Mouse (Mus musculus) kidney, adult 2 months (tissue): ENCODE measurements around the gene Stk38l. TPM values are rescaled to one million over a fixed set of nuclear protein-coding genes. Genes with fewer than 3 reads are reported as not detected.
A peak's percentile ranks its signal among the peaks of the same experiment; 100 is the strongest.

Experiments used
- DNase-seq: peaks from one replicate; pipeline ENCODE4 v3.0.0; 2021
- H3K27ac ChIP-seq: fragments of 200-500 bp; 2 replicates; pipeline ENCODE4 v1.5.1; 2012; ENCODE audit warnings: low read depth, low read length, control low read depth, inconsistent platforms; ENCODE audit not compliant: insufficient read depth
- H3K27me3 ChIP-seq: fragments of 200-500 bp; replicated peaks from 2 replicates; pipeline ENCODE4 v1.6.1; 2012; ENCODE audit warnings: mild to moderate bottlenecking, moderate library complexity, low read length, inconsistent platforms; ENCODE audit not compliant: control insufficient read depth, insufficient read depth
- H3K36me3 ChIP-seq: fragments of 200-500 bp; 2 replicates; pipeline ENCODE4 v1.6.1; 2012; ENCODE audit warnings: mild to moderate bottlenecking, moderate library complexity, low read length, inconsistent platforms; ENCODE audit not compliant: control insufficient read depth, insufficient read depth
- H3K4me1 ChIP-seq: fragments of 200-500 bp; 2 replicates; pipeline ENCODE4 v1.6.1; 2011; ENCODE audit warnings: low read length; ENCODE audit not compliant: control insufficient read depth, insufficient read depth
- H3K4me3 ChIP-seq: fragments of 200-500 bp; 2 replicates; pipeline ENCODE4 v1.5.1; 2011; ENCODE audit warnings: mild to moderate bottlenecking, low read depth, low read length, control low read depth; ENCODE audit not compliant: insufficient read depth
- CTCF ChIP-seq: fragments of 200-500 bp; conservative IDR thresholded peaks from 2 replicates; pipeline ENCODE4 v1.5.1; 2011; ENCODE audit warnings: low read depth, mild to moderate bottlenecking, control low read depth, low read length, moderate library complexity, mixed read lengths; ENCODE audit not compliant: insufficient read depth, insufficient read length
- POLR2A ChIP-seq: fragments of 200-500 bp; IDR thresholded peaks from one replicate; pipeline ENCODE4 v1.6.1; 2011; ENCODE audit warnings: low read depth, low read length, control low read depth
- WGBS: fragments of 180-500 bp; shearing (Covaris S2); methylation state at CpG from one replicate; pipeline ENCODE4 v1.1.7; 2018; 5-methylcytosine and 5-hydroxymethylcytosine counted together
- polyA plus RNA-seq: library from polyadenylated mRNA; depleted of rRNA; stranded (reverse); fragments of >200 nt; gene quantifications from 2 replicates; pipeline ENCODE4 v1.2.3, GENCODE M21; 2012; rRNA removed

The Stk38l gene
- 3.9 and 4.3 TPM in 2 replicates for polyA plus RNA-seq

DNA sequence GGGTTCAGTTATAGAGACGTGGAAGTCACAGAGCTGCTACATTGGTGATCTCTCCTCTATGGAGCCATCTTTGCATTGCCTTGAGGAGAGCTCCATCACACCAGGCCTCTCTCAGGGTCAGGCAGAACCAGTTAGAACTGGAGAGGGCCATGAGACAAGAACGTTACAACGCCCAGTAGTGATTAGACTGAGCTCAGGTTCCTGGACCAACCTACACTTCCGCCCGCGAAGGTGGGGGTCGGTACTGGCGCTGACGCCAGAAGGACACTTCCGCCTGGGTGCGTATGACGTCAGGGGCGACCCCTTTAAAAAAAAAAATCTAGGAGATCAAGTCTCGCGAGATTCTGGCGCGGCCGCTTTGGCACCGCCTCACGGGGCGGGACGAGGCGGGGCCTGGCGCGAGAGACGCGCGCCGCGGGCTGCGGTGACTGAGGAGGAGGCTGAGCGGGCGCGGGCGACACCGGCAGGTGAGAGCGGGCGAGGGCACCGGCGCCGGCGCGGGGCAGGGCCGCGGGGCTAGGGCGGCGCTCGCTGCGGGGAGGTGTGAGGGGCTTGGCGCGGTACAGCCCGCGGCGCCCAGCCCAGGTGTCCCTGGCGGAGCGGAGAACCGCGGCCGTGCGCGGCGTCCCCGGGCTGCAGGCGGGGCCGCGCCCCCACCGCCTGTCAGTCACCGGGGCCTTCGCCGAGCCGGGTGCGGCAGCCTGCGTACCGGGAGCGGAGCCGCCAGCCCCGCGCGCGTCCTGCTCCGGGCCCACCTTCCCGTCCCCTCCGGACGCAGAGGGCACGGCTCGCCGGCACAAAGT, at the start of gene Stk38l:
Gene Stk38l (plus strand): TSS at position 415 of the 803 bp plus-strand sequence.
- DNase-seq = peak; percentile 96
- H3K27me3 ChIP-seq = no peaks in the 10 kb centered on the region
- H3K36me3 ChIP-seq = no peaks in the 10 kb centered on the region
- 2% methylated on average over 87 of the region's 87 CpGs for WGBS
- peak within 1 kb of the TSS; percentile 94 for H3K4me3 ChIP-seq
- peaks cover 11% of the 10 kb centered on the region; the same call in 1 of the 2 replicates for H3K4me1 ChIP-seq
- H3K27ac ChIP-seq = peak within 1 kb of the TSS; percentile 79
- TF ChIP-seq CTCF (no peak), POLR2A (no peak)

DNA sequence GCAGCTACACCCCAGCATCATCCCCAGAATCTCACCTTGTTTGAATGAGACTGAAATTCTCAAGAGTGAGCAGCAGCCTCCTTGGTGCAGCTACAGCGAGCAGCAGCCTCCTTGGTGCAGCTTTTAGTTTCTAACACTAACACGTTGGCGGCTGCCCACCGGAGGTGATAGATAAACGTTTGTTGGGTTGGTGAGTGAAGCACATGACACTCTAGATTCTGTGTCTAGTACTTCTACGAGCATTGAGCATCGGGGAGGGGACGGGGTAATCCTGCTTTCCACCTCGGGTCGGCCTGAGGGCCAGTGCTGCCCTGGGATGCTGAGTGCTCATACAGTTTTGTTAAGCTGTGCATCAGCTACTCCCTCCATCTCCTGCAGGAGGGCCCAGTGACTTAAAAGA, 47.9 kb upstream of the Stk38l start:
- no peak for TF ChIP-seq POLR2A
- no peak for TF ChIP-seq CTCF
- DNase-seq = no peak
- Histone ChIP-seq H3K27ac (no peak overlapping the region), H3K4me1 (no peaks in the 10 kb centered on the region), H3K36me3 (no peaks in the 10 kb centered on the region), H3K27me3 (no peaks in the 10 kb centered on the region; the same call in 1 of the 2 replicates), H3K4me3 (no peak overlapping the region)
- WGBS = 76% methylated on average over 10 of the region's 10 CpGs

DNA sequence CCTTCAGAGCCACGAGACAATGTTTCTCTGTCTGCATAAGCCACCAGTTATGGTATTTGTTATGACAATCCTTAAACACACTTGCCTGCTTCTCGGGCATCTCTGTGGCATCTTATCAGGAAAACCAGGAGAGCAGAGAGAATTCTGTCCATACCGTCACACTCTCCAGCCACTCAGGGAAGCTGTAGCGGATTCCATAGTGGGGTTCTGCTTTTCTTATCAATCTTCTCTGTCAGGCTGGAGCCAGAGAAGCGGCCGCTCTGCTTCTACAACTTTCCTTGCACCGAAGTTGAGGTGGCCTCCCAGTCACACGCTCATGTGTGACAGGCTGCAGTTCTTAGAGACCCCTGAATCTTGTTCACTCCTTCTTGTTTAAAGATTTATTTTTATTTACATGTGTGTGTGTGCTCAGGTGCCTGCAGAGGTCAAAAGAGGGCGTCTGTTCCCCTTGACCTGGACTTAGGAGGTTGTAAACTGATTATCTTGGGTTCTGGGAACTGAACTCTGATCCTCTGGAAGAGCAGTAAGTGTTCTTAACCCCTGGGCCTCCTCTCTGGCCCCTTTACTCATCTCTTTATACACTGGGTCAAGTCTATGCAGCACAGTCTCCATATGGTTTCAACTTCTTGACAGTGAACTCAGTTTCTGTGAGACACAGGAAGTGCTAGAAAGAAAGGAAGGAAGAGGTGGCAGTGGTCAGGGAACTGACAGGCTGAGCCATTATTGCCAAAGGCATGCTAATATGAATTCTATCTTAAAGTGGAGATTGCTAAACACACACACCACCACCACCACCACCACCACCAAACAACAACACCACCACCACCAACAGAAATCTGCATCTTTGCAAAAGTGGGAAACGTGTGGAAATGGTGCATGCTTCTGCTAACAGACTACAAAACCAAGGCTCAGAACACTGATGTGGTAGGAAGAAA, 46.4 kb upstream of the Stk38l start:
- WGBS = 72% methylated on average over 10 of the region's 10 CpGs
- no peak for DNase-seq
- H3K4me1 ChIP-seq = no peaks in the 10 kb centered on the region
- TF ChIP-seq CTCF (no peak), POLR2A (no peak)
- H3K36me3 ChIP-seq = no peaks in the 10 kb centered on the region
- no peak overlapping the region for H3K4me3 ChIP-seq
- no peaks in the 10 kb centered on the region; the same call in 1 of the 2 replicates for H3K27me3 ChIP-seq
- no peak overlapping the region for H3K27ac ChIP-seq

DNA sequence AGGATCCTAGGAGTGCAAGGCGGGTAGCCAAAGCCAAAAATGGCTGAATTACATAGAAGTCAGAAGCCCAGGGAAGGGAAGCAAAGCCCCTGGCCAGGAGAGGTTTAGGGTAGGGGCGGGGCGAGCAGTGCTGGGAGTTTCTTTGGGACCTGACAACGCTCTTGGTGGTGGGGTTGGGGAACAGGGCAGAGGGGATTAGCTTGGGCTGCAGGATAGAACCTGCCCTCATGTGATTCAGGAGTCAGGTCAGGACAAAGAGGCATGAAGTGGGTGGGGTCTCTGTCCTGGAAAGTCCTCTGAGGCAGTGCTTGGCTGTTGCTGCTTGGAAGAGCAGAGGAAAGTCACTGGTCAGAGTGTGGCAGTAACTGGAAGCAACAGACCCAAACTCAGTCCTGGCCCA, 40.9 kb upstream of the Stk38l start:
- H3K27ac ChIP-seq = no peak overlapping the region
- TF ChIP-seq CTCF (no peak), POLR2A (no peak)
- H3K4me1 ChIP-seq = no peaks in the 10 kb centered on the region
- no peaks in the 10 kb centered on the region for H3K27me3 ChIP-seq
- H3K4me3 ChIP-seq = no peak overlapping the region
- DNase-seq = no peak
- no peaks in the 10 kb centered on the region for H3K36me3 ChIP-seq
- 88% methylated on average over 4 of the region's 4 CpGs for WGBS

DNA sequence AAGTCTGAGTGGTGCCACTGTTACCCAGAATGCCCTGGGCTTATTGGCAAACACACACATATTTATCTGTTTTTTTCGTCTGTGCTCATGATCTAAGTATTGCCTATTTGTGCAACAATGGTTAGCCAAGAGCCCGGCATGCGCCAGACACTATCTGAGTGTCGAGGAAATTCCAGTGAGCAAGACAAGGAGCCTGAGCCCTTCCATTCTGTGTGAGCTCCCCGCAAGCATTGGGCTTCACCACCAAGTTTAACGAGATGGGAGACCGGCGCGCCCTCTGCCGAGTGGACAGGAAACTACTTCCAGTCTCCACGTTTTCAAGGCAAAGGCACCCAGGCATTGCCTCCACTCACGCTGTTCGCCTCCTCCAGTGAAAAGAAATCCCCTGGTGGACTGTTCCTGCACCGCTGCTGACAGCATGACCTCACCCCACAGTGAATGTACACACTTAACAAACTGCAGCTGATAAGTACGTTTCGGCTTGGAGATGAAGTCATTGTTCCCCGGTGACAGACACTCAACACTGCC, 39.0 kb upstream of the Stk38l start:
- no peak overlapping the region for H3K27ac ChIP-seq
- no peaks in the 10 kb centered on the region for H3K4me1 ChIP-seq
- H3K36me3 ChIP-seq = no peaks in the 10 kb centered on the region
- TF ChIP-seq CTCF = peak; percentile 29; the same call in 1 of the 2 replicates
- TF ChIP-seq POLR2A = no peak
- H3K4me3 ChIP-seq = no peak overlapping the region
- 77% methylated on average over 17 of the region's 17 CpGs for WGBS
- no peaks in the 10 kb centered on the region for H3K27me3 ChIP-seq
- DNase-seq = peak; percentile 34

DNA sequence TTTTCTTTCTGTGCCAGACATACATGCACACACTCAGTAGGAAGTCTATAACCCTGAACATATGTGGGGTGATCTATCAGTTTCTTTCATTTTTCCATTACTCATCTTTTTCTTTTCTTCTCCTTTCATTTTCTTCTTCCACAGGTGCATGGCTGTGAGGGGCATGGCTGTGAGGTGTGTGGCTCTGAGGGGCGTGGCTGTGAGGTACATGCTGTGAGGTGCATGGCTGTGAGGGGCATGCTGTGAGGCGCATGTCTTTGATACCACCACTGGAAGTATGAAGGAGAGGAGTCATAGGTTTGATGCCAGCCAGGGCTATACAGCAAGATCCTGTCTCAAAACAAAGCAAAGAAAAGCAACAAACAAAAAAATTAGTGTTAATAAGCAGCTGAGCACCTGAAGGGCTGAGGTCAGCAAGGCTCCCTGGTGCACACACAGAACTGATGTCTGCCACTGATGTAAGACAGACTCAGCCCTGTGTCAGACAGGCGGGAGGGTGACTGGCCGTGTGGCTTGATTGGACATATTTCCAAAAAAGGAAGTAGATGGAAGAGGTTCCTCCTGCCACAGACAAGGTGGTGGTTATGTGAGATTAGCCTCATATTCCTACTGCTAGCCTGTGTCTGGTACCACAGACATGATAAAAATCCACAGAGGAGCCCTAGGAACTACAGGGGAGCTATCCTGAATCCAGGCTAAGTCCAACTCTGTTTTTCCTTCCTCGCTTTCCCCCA, 38.2 kb upstream of the Stk38l start:
- WGBS = 83% methylated on average over 5 of the region's 5 CpGs
- Histone ChIP-seq H3K4me1 (no peaks in the 10 kb centered on the region), H3K27ac (no peak overlapping the region), H3K4me3 (no peak overlapping the region), H3K27me3 (no peaks in the 10 kb centered on the region), H3K36me3 (no peaks in the 10 kb centered on the region)
- no peak for DNase-seq
- TF ChIP-seq CTCF (no peak), POLR2A (no peak)
